Mouse (Mus musculus): ENCODE measurements around the gene Mob4. TPM values are rescaled to one million over a fixed set of nuclear protein-coding genes. Genes with fewer than 3 reads are reported as not detected.

The Mob4 gene
- polyA plus RNA-seq, 1 experiment from 2014 or later = 121 TPM

GRCm38 (mm10) chr1:55198719-55199118 is 67.7 kb downstream of the Mob4 start:
- Histone ChIP-seq H3K27me3 (ENCODE audit: control insufficient read depth, insufficient read depth, low read length) (no peaks in the 10 kb centered on the region), H3K36me3 (ENCODE audit: control insufficient read depth, insufficient read depth, low read length) (no peaks in the 10 kb centered on the region), H3K9me3 (ENCODE audit: control insufficient read depth, low read length) (no peaks in the 10 kb centered on the region), H3K9ac (ENCODE audit: low read length) (no peak overlapping the region), H3K27ac (replicated peaks in 1 of 2; ENCODE audit: control insufficient read depth in 1 of 2, insufficient read depth in 1 of 2, low read depth in 2 of 2, low read length in 2 of 2) (no peak overlapping the region), H3K4me1 (ENCODE audit: control insufficient read depth in 2 of 2, insufficient read depth in 2 of 2, low read length in 2 of 2) (peaks cover 13 to 21% of the 10 kb centered on the region in 2 experiments), H3K4me3 (ENCODE audit: control insufficient read depth in 1 of 2, insufficient read depth in 1 of 2, low read depth in 1 of 2, low read length in 2 of 2) (no peak overlapping the region), H3K4me2 (ENCODE audit: low read length) (no peak overlapping the region)
- 39% methylated on average over 3 of the region's 3 CpGs for WGBS
- ATAC-seq (ENCODE audit: insufficient number of reproducible peaks, insufficient read depth, low FRiP score, low read depth) = no peak

GRCm38 (mm10) chr1:55201850-55202752 is 71.1 kb downstream of the Mob4 start:
- Histone ChIP-seq H3K4me1 (ENCODE audit: control insufficient read depth in 2 of 2, insufficient read depth in 2 of 2, low read length in 2 of 2) (peaks cover 12 to 17% of the 10 kb centered on the region in 2 experiments), H3K36me3 (ENCODE audit: control insufficient read depth, insufficient read depth, low read length) (no peaks in the 10 kb centered on the region), H3K4me2 (ENCODE audit: low read length) (peak overlapping the region; percentile 40), H3K27ac (replicated peaks in 1 of 2; ENCODE audit: control insufficient read depth in 1 of 2, insufficient read depth in 1 of 2, low read depth in 2 of 2, low read length in 2 of 2) (peak overlapping the region; percentile 66 to 81), H3K27me3 (ENCODE audit: control insufficient read depth, insufficient read depth, low read length) (no peaks in the 10 kb centered on the region), H3K9me3 (ENCODE audit: control insufficient read depth, low read length) (no peaks in the 10 kb centered on the region), H3K4me3 (ENCODE audit: control insufficient read depth in 1 of 2, insufficient read depth in 1 of 2, low read depth in 1 of 2, low read length in 2 of 2) (no peak overlapping the region; a peak in 2 of 4 replicates), H3K9ac (ENCODE audit: low read length) (peak overlapping the region; percentile 53)
- 43% methylated on average over 18 of the region's 18 CpGs for WGBS
- ATAC-seq (ENCODE audit: insufficient number of reproducible peaks, insufficient read depth, low FRiP score, low read depth) = no peak

Other genes starting within 250 kb of the Mob4 start
- gene Ankrd44, start 204.8 kb upstream of the Mob4 start, polyA plus RNA-seq (2014; fragmentation: Nextera tagmentation; extraction: Ambion mirVana) = 9.2 and 10.5 TPM in 2 replicates
- 199 and 203 TPM in 2 replicates for gene Sf3b1, start 103.8 kb upstream of the Mob4 start, polyA plus RNA-seq (2014; fragmentation: Nextera tagmentation; extraction: Ambion mirVana)
- gene Coq10b, start 78.5 kb upstream of the Mob4 start, polyA plus RNA-seq (2014; fragmentation: Nextera tagmentation; extraction: Ambion mirVana) = 18.8 and 21.4 TPM in 2 replicates
- gene Hspe1, start 43.1 kb upstream of the Mob4 start, polyA plus RNA-seq (2014; fragmentation: Nextera tagmentation; extraction: Ambion mirVana) = 334 and 337 TPM in 2 replicates
- gene Hspd1, start 43.0 kb upstream of the Mob4 start, polyA plus RNA-seq (2014; fragmentation: Nextera tagmentation; extraction: Ambion mirVana) = 380 and 382 TPM in 2 replicates
- gene Rftn2, start 95.6 kb downstream of the Mob4 start, polyA plus RNA-seq (2014; fragmentation: Nextera tagmentation; extraction: Ambion mirVana) = 8.2 and 9.2 TPM in 2 replicates
- gene Mars2, start 105.9 kb downstream of the Mob4 start, polyA plus RNA-seq (2014; fragmentation: Nextera tagmentation; extraction: Ambion mirVana) = 3.6 TPM in 2 replicates
- gene Boll, start 232.2 kb downstream of the Mob4 start, polyA plus RNA-seq (2014; fragmentation: Nextera tagmentation; extraction: Ambion mirVana) = 0.39 and 0.80 TPM in 2 replicates

Measured in heart, embryonic 14.5 days (tissue).